Mouse (Mus musculus) E14TG2a.4 (cell line): ENCODE data around the gene Mdm1.

Experiments
- H3K27me3 ChIP-seq: 2 replicates; pipeline ENCODE4 v1.6.1; 2014; ENCODE audit warnings: low read length, control low read depth; ENCODE audit not compliant: insufficient read depth
- H3K36me3 ChIP-seq: 2 replicates; pipeline ENCODE4 v1.6.1; 2014; ENCODE audit warnings: low read length, control low read depth; ENCODE audit not compliant: insufficient read depth
- H3K4me1 ChIP-seq: replicated peaks from 2 replicates; pipeline ENCODE4 v1.6.1; 2014; ENCODE audit warnings: low read depth, low read length, control low read depth
- H3K4me3 ChIP-seq: replicated peaks from 2 replicates; pipeline ENCODE4 v1.5.1; 2014; ENCODE audit warnings: mild to moderate bottlenecking, low read length
- H3K9me3 ChIP-seq: 2 replicates; pipeline ENCODE4 v1.6.1; 2014; ENCODE audit warnings: low read length, control low read depth
- CTCF ChIP-seq: conservative IDR thresholded peaks from 2 replicates; pipeline ENCODE4 v1.5.1; 2014; ENCODE audit warnings: low read length
- NANOG ChIP-seq: IDR thresholded peaks from 2 replicates; pipeline ENCODE4 v1.6.1; 2014; ENCODE audit warnings: borderline replicate concordance, low read length, mixed read lengths
- POU5F1 ChIP-seq: IDR thresholded peaks from 2 replicates; pipeline ENCODE4 v1.6.1; 2014; ENCODE audit warnings: low read length, borderline replicate concordance

Mdm1 gene

DNA sequence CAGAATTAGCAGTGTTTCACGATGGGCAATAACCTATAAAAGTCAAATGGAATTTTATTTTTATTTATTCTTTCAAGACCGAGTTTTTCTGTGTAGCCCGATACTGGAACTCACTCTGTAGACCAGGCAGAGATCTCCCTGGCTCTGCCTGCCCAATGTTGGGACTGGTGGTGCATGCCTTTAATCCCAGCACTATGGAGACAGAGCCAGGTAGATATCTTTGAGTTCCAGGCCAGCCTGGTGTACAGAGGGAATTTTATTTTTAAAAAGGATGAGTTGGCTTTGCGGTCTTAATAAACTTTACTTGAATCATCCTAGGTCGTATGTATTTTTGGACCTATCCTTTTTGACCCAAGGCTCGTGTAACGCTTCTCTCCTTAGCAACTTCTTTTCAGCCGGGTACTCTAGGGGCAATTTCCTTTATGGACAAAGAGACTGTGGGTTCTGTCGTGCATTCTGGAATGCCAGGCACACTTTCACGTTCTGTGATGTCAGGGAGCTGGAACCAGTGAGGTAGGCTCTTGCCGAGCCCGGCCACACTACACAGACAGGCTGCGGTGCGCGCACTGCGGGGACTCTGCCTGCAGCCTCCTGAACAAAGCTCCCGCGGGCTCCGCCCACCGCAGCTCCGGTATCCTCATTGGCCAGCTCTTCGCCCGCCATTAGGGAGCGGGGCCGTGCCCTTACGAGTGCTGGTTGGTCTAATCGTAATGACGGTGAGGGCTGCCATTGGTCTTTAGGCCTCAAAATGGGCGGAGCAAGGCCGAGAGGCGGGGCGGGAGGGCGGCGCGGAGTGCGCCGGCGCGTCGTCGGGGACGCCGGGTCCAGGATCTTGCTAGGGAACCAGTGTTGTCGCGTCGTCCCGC lies at the start of gene Mdm1:
Gene Mdm1, plus strand, starts transcription at position 794 of the 866 bp plus-strand sequence.
- peak within 1 kb of the TSS; percentile 87 for H3K4me3 ChIP-seq
- peaks cover 34% of the 10 kb centered on the region for H3K4me1 ChIP-seq
- H3K36me3 ChIP-seq: peaks cover 19% of the 10 kb centered on the region
- TF ChIP-seq CTCF: no peak
- no peak for TF ChIP-seq NANOG
- no peak for TF ChIP-seq POU5F1
- no peaks in the 10 kb centered on the region for H3K9me3 ChIP-seq
- peaks cover 25% of the 10 kb centered on the region for H3K27me3 ChIP-seq

DNA sequence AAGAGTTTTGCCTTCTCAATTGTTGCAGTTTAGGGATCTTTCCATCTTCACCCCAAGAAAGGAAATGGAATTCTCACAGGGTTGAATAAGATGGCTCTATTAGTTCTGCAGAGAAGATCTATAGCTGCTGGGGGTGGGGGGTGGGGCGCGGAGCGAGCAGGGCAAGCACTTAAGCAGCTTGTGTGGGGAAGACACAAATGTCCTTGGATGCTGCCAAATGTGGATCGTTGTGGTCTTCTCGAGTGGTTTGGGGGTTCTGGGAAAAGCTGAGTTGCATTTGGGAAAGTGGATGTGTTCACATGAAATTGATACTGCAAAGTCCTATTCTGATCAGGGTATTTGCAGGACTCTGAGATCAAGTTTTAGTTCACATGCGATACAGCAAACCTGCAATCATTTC lies 48.9 kb upstream of the Mdm1 start:
- no peak overlapping the region for H3K4me3 ChIP-seq
- H3K9me3 ChIP-seq: peaks cover 11% of the 10 kb centered on the region

DNA sequence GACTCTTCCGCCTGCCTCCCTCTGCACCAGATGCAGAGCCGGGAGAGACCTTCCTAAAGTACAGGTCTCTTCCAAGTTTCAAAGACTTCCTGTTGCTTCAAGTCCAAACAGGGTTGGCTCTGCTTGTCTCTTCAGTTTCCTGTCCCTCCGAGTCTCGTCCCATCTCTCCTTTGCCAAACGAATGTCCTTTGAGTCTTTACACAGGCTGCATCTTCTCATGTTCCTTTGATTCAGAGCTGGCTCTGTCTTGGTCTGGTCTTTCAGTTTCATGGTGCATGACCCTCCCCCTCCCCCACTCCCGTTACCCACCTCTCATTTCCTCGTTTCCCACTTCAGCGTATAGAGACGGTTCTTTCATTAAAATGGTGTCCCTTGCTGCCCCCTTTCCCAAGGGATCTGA lies 47.9 kb upstream of the Mdm1 start:
- H3K4me3 ChIP-seq: no peak overlapping the region
- peaks cover 18% of the 10 kb centered on the region for H3K4me1 ChIP-seq

More for the DNA sequence above, 48.9 kb upstream of the Mdm1 start:
- Histone ChIP-seq H3K4me1 (peaks cover 22% of the 10 kb centered on the region), H3K27me3 (peaks cover 11% of the 10 kb centered on the region), H3K36me3 (no peaks in the 10 kb centered on the region)
- no peak for TF ChIP-seq POU5F1
- TF ChIP-seq NANOG: no peak
- no peak for TF ChIP-seq CTCF

DNA sequence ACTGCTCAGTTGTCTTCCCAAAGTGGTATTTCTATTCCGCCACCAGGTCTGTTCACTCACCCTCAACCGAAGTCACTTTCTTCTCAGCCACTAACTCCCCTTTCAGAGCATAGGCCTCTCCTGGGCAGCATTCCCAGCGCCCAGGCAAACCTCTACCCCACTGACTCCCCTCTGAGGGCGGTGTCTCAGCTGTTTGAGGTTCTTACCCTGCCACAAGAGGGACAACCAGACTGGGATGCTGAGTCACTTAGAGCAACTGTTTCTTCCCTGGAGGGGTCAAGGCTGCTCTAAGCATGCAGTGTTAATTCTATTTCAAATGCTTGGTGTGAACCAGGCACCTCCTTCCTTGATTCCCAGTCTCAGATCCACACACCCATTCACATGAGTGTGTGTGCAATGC lies 46.8 kb upstream of the Mdm1 start:
- H3K36me3 ChIP-seq: no peaks in the 10 kb centered on the region
- H3K4me1 ChIP-seq: peaks cover 18% of the 10 kb centered on the region
- peaks cover 11% of the 10 kb centered on the region for H3K27me3 ChIP-seq
- peaks cover 11% of the 10 kb centered on the region for H3K9me3 ChIP-seq
- TF ChIP-seq POU5F1: no peak
- TF ChIP-seq CTCF: no peak
- no peak for TF ChIP-seq NANOG
- no peak overlapping the region for H3K4me3 ChIP-seq

More for the DNA sequence above, 47.9 kb upstream of the Mdm1 start:
- Histone ChIP-seq H3K9me3 (peaks cover 11% of the 10 kb centered on the region), H3K27me3 (peaks cover 11% of the 10 kb centered on the region), H3K36me3 (no peaks in the 10 kb centered on the region)
- TF ChIP-seq POU5F1 (no peak), CTCF (no peak), NANOG (no peak)

DNA sequence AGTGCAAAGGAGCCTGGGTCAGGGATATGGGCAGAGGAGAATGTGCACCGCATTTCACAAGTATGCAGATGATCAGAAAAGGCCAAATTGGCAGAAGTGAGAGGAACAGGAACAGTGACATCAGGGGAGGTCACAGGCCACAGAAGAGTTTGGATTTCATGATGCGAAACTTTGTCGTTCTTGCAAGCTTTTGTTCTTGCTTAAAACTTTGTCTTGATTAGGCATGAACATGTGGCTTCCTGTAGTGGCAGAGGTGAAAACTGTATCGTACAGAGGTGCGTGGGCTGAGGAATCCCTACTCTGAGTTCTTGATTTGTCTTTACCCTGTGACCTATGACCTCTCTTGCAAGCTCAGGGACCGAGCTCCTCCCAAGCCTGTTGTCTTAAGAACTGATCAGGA lies 45.4 kb upstream of the Mdm1 start:
- Histone ChIP-seq H3K9me3 (peaks cover 11% of the 10 kb centered on the region), H3K36me3 (no peaks in the 10 kb centered on the region), H3K4me3 (no peak overlapping the region), H3K27me3 (peaks cover 11% of the 10 kb centered on the region), H3K4me1 (peaks cover 20% of the 10 kb centered on the region)
- TF ChIP-seq NANOG (no peak), POU5F1 (no peak), CTCF (no peak)

DNA sequence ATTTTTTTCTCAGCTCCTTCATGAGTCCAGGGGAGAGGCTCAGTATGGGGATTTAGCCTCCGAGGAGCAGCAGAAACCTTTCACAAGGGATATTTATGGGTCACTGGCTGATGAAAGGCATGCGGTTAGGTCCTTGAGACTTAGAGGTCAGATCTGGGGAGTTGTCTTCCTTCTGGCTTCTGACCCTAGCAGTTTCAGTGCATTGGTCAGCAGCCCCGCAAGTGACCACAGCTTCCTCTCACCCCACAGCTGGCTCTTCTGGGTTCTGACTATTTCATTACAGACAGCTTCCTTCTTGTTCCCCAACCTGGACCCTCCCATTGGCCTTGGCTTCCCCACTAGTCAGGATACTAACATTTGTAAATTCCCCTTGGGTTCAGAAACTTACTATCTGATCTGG lies 43.7 kb upstream of the Mdm1 start:
- H3K36me3 ChIP-seq: no peaks in the 10 kb centered on the region

DNA sequence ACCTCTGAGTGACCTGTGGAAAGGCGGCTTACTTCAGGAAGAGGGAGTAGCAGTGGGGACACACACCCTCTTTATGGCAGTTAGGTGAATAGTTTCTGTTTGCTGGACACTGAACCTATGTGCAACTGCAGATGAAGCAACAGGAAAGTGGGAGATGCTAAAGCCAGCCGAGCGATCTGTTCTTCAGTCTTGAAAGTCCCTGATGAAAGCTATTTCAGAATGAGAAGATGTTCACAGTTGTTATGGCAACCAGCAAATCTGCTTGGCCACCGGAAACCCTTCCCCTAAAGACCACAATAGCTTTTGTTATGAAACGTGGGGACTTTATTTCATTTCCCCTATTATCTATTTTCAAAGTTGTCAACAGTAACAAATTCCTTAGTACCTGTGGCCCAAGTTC lies 41.0 kb upstream of the Mdm1 start:
- Histone ChIP-seq H3K27me3 (peaks cover 4% of the 10 kb centered on the region; the same call in 1 of the 2 replicates), H3K9me3 (peaks cover 11% of the 10 kb centered on the region), H3K4me3 (no peak overlapping the region), H3K4me1 (peaks cover 10% of the 10 kb centered on the region), H3K36me3 (no peaks in the 10 kb centered on the region)
- no peak for TF ChIP-seq POU5F1
- TF ChIP-seq CTCF: no peak
- TF ChIP-seq NANOG: no peak

More for the DNA sequence above, 43.7 kb upstream of the Mdm1 start:
- H3K4me3 ChIP-seq: no peak overlapping the region
- H3K4me1 ChIP-seq: peaks cover 10% of the 10 kb centered on the region; the same call in 1 of the 2 replicates
- peaks cover 11% of the 10 kb centered on the region for H3K27me3 ChIP-seq
- TF ChIP-seq NANOG: no peak
- H3K9me3 ChIP-seq: peaks cover 11% of the 10 kb centered on the region

DNA sequence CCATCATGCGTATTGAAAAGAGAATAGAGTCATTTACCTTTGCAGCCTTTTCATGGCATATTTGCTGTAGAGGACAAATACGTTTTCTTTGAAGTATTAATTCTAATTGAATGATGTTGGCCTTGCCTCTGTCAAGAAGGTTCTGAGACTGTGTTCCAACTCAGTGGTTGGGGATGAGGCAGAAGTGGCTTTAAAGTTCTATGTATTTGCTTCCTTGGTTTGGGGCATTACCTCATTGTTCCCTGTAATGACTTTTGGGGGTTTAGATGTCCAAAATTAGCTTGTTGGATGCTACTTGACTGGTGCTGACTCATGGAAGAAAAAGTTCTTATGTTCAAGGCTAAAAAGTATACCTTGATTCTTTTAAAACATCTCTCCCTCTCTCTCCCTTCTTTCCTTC lies 40.6 kb upstream of the Mdm1 start:
- H3K27me3 ChIP-seq: peaks cover 9% of the 10 kb centered on the region
- H3K36me3 ChIP-seq: no peaks in the 10 kb centered on the region
- no peak overlapping the region for H3K4me3 ChIP-seq
- TF ChIP-seq CTCF (no peak), NANOG (no peak), POU5F1 (no peak)
- H3K4me1 ChIP-seq: peaks cover 10% of the 10 kb centered on the region
- H3K9me3 ChIP-seq: peaks cover 9% of the 10 kb centered on the region
